Mouse (Mus musculus) thymus, adult 2 months (tissue): ENCODE data around the gene Wnt11. TPM values are rescaled to one million over a fixed set of nuclear protein-coding genes. Genes with fewer than 3 reads are reported as not detected.

ENCODE experiments used
- DNase-seq: peaks from one replicate; pipeline ENCODE4 v3.0.0; 2021
- H3K27ac ChIP-seq: fragments of 200-500 bp; 2 replicates; pipeline ENCODE4 v1.5.1; 2012; ENCODE audit warnings: low read length, control low read depth; ENCODE audit not compliant: control insufficient read depth, insufficient read depth
- H3K27me3 ChIP-seq: fragments of 200-500 bp; 2 replicates; pipeline ENCODE4 v1.6.1; 2012; ENCODE audit warnings: mild to moderate bottlenecking, low read length, moderate library complexity, mixed read lengths; ENCODE audit not compliant: control insufficient read depth, insufficient read depth
- H3K36me3 ChIP-seq: fragments of 200-500 bp; 2 replicates; pipeline ENCODE4 v1.6.1; 2012; ENCODE audit warnings: mild to moderate bottlenecking, low read length, moderate library complexity; ENCODE audit not compliant: control insufficient read depth, insufficient read depth
- H3K4me1 ChIP-seq: fragments of 200-500 bp; replicated peaks from 2 replicates; pipeline ENCODE4 v1.6.1; 2012; ENCODE audit warnings: low read length; ENCODE audit not compliant: control insufficient read depth, insufficient read depth
- H3K4me3 ChIP-seq: fragments of 200-500 bp; 2 replicates; pipeline ENCODE4 v1.5.1; 2012; ENCODE audit warnings: mild to moderate bottlenecking, low read length, control low read depth, moderate library complexity; ENCODE audit not compliant: control insufficient read depth, insufficient read depth
- CTCF ChIP-seq: fragments of 200-500 bp; IDR thresholded peaks from 2 replicates; pipeline ENCODE4 v1.5.1; 2012; ENCODE audit warnings: mild to moderate bottlenecking, control low read depth, low read length, moderate library complexity, borderline replicate concordance; ENCODE audit not compliant: control insufficient read depth, poor library complexity, insufficient read depth; ENCODE audit errors: extremely low read depth
- POLR2A ChIP-seq: fragments of 200-500 bp; IDR thresholded peaks from 2 replicates; pipeline ENCODE4 v1.6.1; 2012; ENCODE audit warnings: mild to moderate bottlenecking, low read length, control low read depth, moderate library complexity; ENCODE audit not compliant: control insufficient read depth, poor library complexity, insufficient read depth; ENCODE audit errors: extremely low read depth
- WGBS: fragments of 180-500 bp; shearing (Covaris S2); methylation state at CpG from one replicate; pipeline ENCODE4 v1.1.7; 2018; 5-methylcytosine and 5-hydroxymethylcytosine counted together
- polyA plus RNA-seq: library from polyadenylated mRNA; depleted of rRNA; stranded (reverse); fragments of >200 nt; gene quantifications from 2 replicates; pipeline ENCODE4 v1.2.3, GENCODE M21; 2012; rRNA removed

The Wnt11 gene
- polyA plus RNA-seq, 1 experiment, result 9.2 TPM

GRCm38 (mm10) chr7:98903884-98904283 is 69.0 kb downstream of the Wnt11 start:
- no peaks in the 10 kb centered on the region; the same call in 1 of the 2 replicates for H3K36me3 ChIP-seq
- H3K27me3 ChIP-seq, result no peaks in the 10 kb centered on the region
- no peak for DNase-seq
- no peak overlapping the region for H3K4me3 ChIP-seq
- WGBS, result 89% methylated on average over 5 of the region's 5 CpGs
- no peak overlapping the region for H3K27ac ChIP-seq
- no peaks in the 10 kb centered on the region for H3K4me1 ChIP-seq
- TF ChIP-seq POLR2A (no peak), CTCF (no peak)

Other genes with a start within 250 kb of the Wnt11 start
- gene Emsy, start 178.3 kb upstream of the Wnt11 start, polyA plus RNA-seq, result 52.8 and 53.5 TPM in 2 replicates
- 10.7 and 11.8 TPM in 2 replicates for gene Thap12, start 132.0 kb upstream of the Wnt11 start, polyA plus RNA-seq